Mouse (Mus musculus) midbrain, postnatal 0 days (tissue): ENCODE measurements around the gene Nanp. TPM values are rescaled to one million over a fixed set of nuclear protein-coding genes. Genes with fewer than 3 reads are reported as not detected.

ENCODE experiments used
- ATAC-seq: fragments of 200-750 bp; cut with Nextera tagmentation; 2 replicates; pipeline ENCODE4 v1.8.0; 2017; ENCODE audit warnings: moderate number of reproducible peaks, mild to moderate bottlenecking, moderate TSS enrichment, moderate library complexity; ENCODE audit not compliant: low FRiP score
- DNase-seq: peaks from one replicate; pipeline ENCODE4 v3.0.0-alpha.2; 2015; ENCODE audit warnings: low spot score
- H3K27ac ChIP-seq: fragments of 300-500 bp; sonication (generic); 2 replicates; pipeline ENCODE4 v1.5.1; 2014; ENCODE audit warnings: low read depth, mild to moderate bottlenecking, low read length, mixed read lengths
- H3K27me3 ChIP-seq: fragments of 300-500 bp; sonication (generic); 2 replicates; pipeline ENCODE4 v1.6.1; 2014; ENCODE audit warnings: low read length, control low read depth, mixed read lengths; ENCODE audit not compliant: insufficient read depth
- H3K36me3 ChIP-seq: fragments of 300-500 bp; sonication (generic); 2 replicates; pipeline ENCODE4 v1.6.1; 2014; ENCODE audit warnings: low read length, control low read depth, mixed read lengths; ENCODE audit not compliant: insufficient read depth
- H3K4me1 ChIP-seq: fragments of 300-500 bp; sonication (generic); 2 replicates; pipeline ENCODE4 v1.6.1; 2014; ENCODE audit warnings: mild to moderate bottlenecking, control low read depth, antibody characterized with exemption, low read length, mixed read lengths; ENCODE audit not compliant: insufficient read depth
- H3K4me2 ChIP-seq: fragments of 300-500 bp; sonication (generic); 2 replicates; pipeline ENCODE4 v1.6.1; 2014; ENCODE audit warnings: low read depth, mild to moderate bottlenecking, low read length, mixed read lengths; ENCODE audit not compliant: poor library complexity, severe bottlenecking
- H3K4me3 ChIP-seq: fragments of 300-500 bp; sonication (generic); 2 replicates; pipeline ENCODE4 v1.5.1; 2014; ENCODE audit warnings: low read depth, mild to moderate bottlenecking, low read length, moderate library complexity
- H3K9ac ChIP-seq: fragments of 300-500 bp; sonication (generic); replicated peaks from 2 replicates; pipeline ENCODE4 v1.6.1; 2014; ENCODE audit warnings: mild to moderate bottlenecking, low read length, moderate library complexity, mixed read lengths; ENCODE audit not compliant: poor library complexity, severe bottlenecking
- H3K9me3 ChIP-seq: fragments of 300-500 bp; sonication (generic); 2 replicates; pipeline ENCODE4 v1.6.1; 2016; ENCODE audit warnings: low read length, control low read depth
- CTCF ChIP-seq: IDR thresholded peaks from 2 replicates; pipeline ENCODE4 v1.5.1; 2016; ENCODE audit warnings: antibody characterized with exemption, mild to moderate bottlenecking
- WGBS: fragments of 180-500 bp; shearing (Covaris S2); extraction: QIAGEN DNeasy Blood & Tissue Kit; methylation state at CpG from one replicate; pipeline ENCODE4 v1.1.7; 2014; 5-methylcytosine and 5-hydroxymethylcytosine counted together
- polyA plus RNA-seq: library from polyadenylated mRNA; unstranded; fragments of >200 nt; fragmentation: Nextera tagmentation; extraction: Ambion mirVana; gene quantifications from 2 replicates; pipeline ENCODE4 v1.2.1, GENCODE M21; 2015
- total RNA-seq: library from RNA; depleted of rRNA; stranded (reverse); fragments of >200 nt; gene quantifications from 2 replicates; pipeline ENCODE4 v1.2.3, GENCODE M21; 2014

Nanp gene
- total and polyA plus RNA-seq, 2 experiments from 2014 or later, result 6.7 to 32.1 TPM

DNA sequence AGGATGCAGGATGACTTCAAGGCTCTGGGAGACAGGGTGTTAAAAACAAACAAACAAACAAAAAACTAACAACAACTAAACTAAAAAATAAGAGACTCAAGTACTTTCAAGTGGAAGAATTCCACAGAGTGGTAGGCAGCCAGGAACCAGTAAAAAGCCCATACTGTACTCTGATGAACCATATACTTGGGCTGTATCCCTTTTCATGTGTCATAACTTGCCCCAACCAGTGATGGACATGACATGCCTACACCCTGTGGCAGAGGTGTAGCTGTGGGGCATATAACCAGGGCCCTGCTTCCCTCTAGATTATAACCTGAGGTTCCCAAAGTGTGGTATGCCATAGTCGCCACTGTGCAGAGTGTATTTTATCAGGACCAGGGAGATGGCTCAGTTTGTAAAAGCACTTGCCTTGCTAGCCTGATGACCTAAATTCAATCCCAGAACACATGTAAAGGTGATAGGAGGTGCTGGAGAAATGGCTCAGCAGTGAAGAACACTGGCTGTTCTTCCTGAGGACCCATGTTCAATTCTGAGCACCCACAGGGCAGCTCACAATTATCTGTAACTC, 29.6 kb downstream of the Nanp start:
- 83% methylated on average over 1 of the region's 1 CpGs for WGBS
- Histone ChIP-seq H3K9me3 (no peaks in the 10 kb centered on the region), H3K4me3 (peak overlapping the region; percentile 65), H3K36me3 (no peaks in the 10 kb centered on the region), H3K4me1 (peaks cover 3% of the 10 kb centered on the region; the same call in 1 of the 2 replicates), H3K27me3 (no peaks in the 10 kb centered on the region), H3K4me2 (peak overlapping the region; percentile 96), H3K9ac (peak overlapping the region; percentile 83), H3K27ac (no peak overlapping the region; the same call in 1 of the 2 replicates)
- DNase-seq, result no peak
- ATAC-seq, result peak; percentile 35
- no peak for TF ChIP-seq CTCF

GRCm38 (mm10) chr2:151008939-151009509, 30.2 kb downstream of the Nanp start:
- Histone ChIP-seq H3K4me1 (peaks cover 3% of the 10 kb centered on the region; the same call in 1 of the 2 replicates), H3K27ac (peak overlapping the region; percentile 65), H3K4me3 (peak overlapping the region; percentile 65), H3K4me2 (peak overlapping the region; percentile 96), H3K36me3 (no peaks in the 10 kb centered on the region), H3K9me3 (no peaks in the 10 kb centered on the region), H3K27me3 (no peaks in the 10 kb centered on the region), H3K9ac (peak overlapping the region; percentile 83)
- no peak for TF ChIP-seq CTCF
- under 1% methylated on average over 48 of the region's 57 CpGs for WGBS
- DNase-seq (peak; percentile 83), ATAC-seq (peak; percentile 98)

DNA sequence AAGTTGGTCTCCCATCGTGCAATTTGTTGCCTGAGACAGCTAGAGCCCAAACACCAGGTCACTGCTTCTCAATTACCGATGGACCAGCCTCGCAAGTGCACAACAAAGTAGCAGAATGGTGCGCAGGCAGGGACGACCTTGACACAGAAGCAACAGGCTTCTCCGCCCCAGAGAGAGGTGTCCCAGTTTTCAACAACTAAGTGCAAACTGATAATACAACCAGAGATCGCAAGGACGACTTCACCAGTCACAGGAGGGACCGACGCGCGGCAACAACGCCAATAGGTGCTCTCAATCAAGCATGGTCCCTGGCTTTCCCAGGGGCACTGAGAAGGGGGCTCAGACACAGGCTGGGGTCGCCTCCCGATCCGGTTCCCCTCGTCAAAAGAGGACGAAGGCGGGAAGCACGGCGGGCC, 30.7 kb downstream of the Nanp start:
- TF ChIP-seq CTCF, result no peak
- Histone ChIP-seq H3K9me3 (no peaks in the 10 kb centered on the region), H3K4me3 (peak overlapping the region; percentile 65), H3K27ac (peak overlapping the region; percentile 65; the same call in 1 of the 2 replicates), H3K27me3 (no peaks in the 10 kb centered on the region), H3K9ac (peak overlapping the region; percentile 83), H3K36me3 (no peaks in the 10 kb centered on the region), H3K4me2 (peak overlapping the region; percentile 96), H3K4me1 (peaks cover 3% of the 10 kb centered on the region; the same call in 1 of the 2 replicates)
- DNase-seq, result no peak
- peak; percentile 47 for ATAC-seq
- 0% methylated on average over 21 of the region's 21 CpGs for WGBS

DNA sequence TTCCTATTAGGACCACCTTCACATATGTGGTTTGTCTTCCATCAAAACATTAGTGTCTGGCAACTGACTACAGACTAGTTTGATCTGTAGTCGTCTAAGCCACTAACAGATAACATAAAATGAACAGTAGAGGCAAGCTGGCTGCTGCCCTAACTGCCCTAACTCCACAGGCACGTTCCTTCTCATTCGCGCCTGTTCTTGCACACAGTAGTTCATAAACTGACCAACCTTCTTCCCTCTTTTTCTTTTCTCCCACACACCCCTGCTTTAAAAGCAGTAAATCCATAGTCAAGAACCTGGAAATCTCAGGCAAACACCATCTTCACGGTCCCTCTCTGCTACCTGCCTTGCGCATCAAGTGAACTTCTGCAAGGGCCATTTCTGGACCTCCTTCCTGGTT, 31.2 kb downstream of the Nanp start:
- H3K36me3 ChIP-seq, result no peaks in the 10 kb centered on the region
- 54% methylated on average over 6 of the region's 6 CpGs for WGBS
- peak overlapping the region; percentile 65 for H3K4me3 ChIP-seq
- DNase-seq (no peak), ATAC-seq (no peak)
- peak overlapping the region; percentile 83; the same call in 1 of the 2 replicates for H3K9ac ChIP-seq
- no peak overlapping the region for H3K27ac ChIP-seq
- no peaks in the 10 kb centered on the region for H3K27me3 ChIP-seq
- H3K4me1 ChIP-seq, result peaks cover 3% of the 10 kb centered on the region; the same call in 1 of the 2 replicates
- H3K9me3 ChIP-seq, result no peaks in the 10 kb centered on the region
- TF ChIP-seq CTCF, result no peak
- H3K4me2 ChIP-seq, result peak overlapping the region; percentile 96

- ATAC-seq (no peak), DNase-seq (no peak)
- peaks cover 3% of the 10 kb centered on the region; the same call in 1 of the 2 replicates for H3K4me1 ChIP-seq
- WGBS, result 62% methylated on average over 5 of the region's 5 CpGs
- no peak overlapping the region for H3K4me3 ChIP-seq
- no peaks in the 10 kb centered on the region for H3K27me3 ChIP-seq
- H3K9ac ChIP-seq, result no peak overlapping the region
- no peak for TF ChIP-seq CTCF
- no peaks in the 10 kb centered on the region for H3K36me3 ChIP-seq
- no peak overlapping the region for H3K27ac ChIP-seq
- no peaks in the 10 kb centered on the region for H3K9me3 ChIP-seq
- no peak overlapping the region for H3K4me2 ChIP-seq
These were observed 32.8 kb downstream of the Nanp start for GRCm38 (mm10) chr2:151006281-151006945.

- no peaks in the 10 kb centered on the region for H3K9me3 ChIP-seq
- H3K9ac ChIP-seq, result no peak overlapping the region
- TF ChIP-seq CTCF, result no peak
- DNase-seq (no peak), ATAC-seq (no peak)
- 91% methylated on average over 10 of the region's 10 CpGs for WGBS
- H3K36me3 ChIP-seq, result no peaks in the 10 kb centered on the region
- no peak overlapping the region for H3K4me2 ChIP-seq
- H3K27me3 ChIP-seq, result no peaks in the 10 kb centered on the region
- H3K4me1 ChIP-seq, result peaks cover 3% of the 10 kb centered on the region; the same call in 1 of the 2 replicates
- no peak overlapping the region for H3K27ac ChIP-seq
- no peak overlapping the region for H3K4me3 ChIP-seq
These were observed 34.8 kb downstream of the Nanp start for GRCm38 (mm10) chr2:151004390-151004789.
